Mouse (Mus musculus) brain, embryonic 14.5 days (tissue): ENCODE results near the gene Ptgir.

Source experiments
- CTCF ChIP-seq: fragments of 200-500 bp; IDR thresholded peaks from 2 replicates; pipeline ENCODE4 v1.5.1; 2012; ENCODE audit warnings: inconsistent platforms, mild to moderate bottlenecking, moderate library complexity, borderline replicate concordance; ENCODE audit not compliant: insufficient read depth, insufficient read length; ENCODE audit errors: extremely low read depth
- POLR2A ChIP-seq: fragments of 200-500 bp; IDR thresholded peaks from 2 replicates; pipeline ENCODE4 v1.6.1; 2012; ENCODE audit warnings: mild to moderate bottlenecking, inconsistent platforms, borderline replicate concordance; ENCODE audit not compliant: poor library complexity, insufficient read depth, insufficient read length, severe bottlenecking; ENCODE audit errors: extremely low read depth

DNA sequence AGATGAGACGGTGACA is 31.2 kb upstream of the Ptgir start, which contains the start of gene Dact3:
- no peak for TF ChIP-seq POLR2A
- no peak for TF ChIP-seq CTCF
